Mouse (Mus musculus): Measurements from ENCODE around the gene Mgat1.
"Not testable (repeated sequence)": the region's sequence is repeated elsewhere in the genome, so short reads cannot be mapped to it uniquely, and the experiment has no call there.

The Mgat1 gene

DNA sequence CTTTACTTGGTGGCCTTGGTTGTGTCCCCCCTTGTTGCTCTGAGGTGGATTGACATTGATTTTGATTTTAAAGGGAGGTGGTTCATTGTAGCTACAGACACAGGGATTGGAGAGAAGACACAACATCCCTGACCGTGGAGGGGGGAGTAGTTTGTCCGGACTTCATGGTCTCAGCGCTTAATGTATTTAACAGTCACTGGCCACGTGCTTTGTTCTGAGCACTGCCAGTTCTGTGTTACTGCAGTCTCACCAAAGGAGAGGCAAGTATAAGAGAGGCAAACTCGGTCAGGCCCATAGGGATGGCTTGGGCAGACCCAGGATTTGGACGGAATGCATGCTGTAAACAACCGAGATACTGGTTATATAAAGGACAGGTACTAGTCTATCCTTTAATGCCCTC, 20.1 kb downstream of the Mgat1 start:
- DNase-seq (ENCODE audit: low read depth, low spot score), result no peak

DNA sequence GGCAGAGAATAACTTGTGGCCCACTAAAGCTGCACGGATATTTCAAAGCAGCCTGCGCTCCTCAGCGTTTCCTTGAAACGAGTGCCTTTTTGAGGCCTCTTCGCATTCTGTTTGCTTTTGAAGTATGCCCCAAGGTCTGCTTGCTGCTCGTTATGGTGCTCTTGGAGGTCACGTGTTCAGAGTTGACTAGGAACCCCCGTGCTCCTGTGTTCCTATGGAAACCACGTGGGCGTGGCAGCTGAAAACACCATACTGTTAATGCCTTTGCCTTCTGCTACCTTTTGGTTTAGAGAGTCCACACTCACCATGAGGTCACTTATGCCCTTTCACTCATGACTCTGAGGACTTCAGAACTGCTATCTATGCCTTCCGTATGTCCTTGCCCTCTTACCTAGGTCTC, 20.6 kb downstream of the Mgat1 start:
- no peak for DNase-seq (ENCODE audit: low read depth, low spot score)

DNA sequence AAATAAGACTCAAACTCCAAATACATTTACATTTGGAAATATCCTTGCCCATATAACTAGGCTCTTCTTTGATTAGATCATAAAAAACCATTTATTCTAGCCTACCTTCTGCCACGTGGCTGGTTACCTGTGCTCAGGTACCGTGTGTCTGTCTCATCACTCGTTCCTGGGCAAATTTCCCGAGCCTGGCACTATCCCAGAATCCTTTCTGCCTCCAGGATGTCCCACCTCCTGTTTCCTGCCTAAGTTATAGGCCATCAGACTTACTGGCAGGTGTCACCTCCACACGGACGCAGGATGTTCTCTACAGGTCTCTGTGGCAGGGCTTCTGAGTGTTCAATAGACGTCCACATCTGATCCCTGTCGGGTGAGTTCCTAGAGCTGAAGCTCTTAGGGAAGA, 21.1 kb downstream of the Mgat1 start:
- no peak for DNase-seq (ENCODE audit: low read depth, low spot score)

DNA sequence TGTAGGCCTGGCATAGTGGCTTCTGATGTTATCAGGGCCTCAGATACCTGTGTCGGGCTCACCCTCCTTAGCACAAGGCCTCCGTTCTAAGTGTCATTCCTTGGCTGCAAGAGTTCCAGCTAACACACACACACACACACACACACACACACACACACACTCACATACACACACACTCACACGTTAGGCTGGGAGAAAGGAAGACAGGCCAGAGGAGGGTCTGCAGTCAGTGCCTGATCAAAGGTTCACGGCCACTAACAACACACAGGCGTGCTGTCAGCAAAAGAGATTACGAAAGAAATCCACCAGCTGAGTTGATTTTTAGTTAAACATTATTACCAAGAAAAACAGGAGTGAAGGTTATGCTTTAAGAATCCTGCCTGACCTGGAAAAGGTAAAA, 22.7 kb downstream of the Mgat1 start:
- no peak for DNase-seq (ENCODE audit: low read depth, low spot score)

DNA sequence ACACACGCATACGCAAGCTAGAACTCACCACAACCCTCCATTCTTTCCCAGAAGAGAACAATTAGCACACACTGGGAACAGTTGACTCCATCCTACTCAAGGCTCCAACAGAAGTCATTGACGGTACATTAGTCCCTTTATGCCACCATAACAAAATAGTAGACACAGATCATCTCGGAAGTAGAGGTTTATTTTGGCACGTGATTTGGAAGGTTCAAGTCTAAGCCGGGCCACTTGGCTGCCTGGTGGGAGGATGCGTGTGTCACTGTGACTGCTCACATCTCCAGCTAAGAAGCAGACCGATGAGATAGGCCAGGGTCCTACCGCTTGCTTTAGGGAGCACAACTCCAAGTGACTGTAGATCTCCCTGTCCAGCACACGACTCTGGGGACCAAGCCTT, 23.3 kb downstream of the Mgat1 start:
- no peak for DNase-seq (ENCODE audit: low read depth, low spot score)

DNA sequence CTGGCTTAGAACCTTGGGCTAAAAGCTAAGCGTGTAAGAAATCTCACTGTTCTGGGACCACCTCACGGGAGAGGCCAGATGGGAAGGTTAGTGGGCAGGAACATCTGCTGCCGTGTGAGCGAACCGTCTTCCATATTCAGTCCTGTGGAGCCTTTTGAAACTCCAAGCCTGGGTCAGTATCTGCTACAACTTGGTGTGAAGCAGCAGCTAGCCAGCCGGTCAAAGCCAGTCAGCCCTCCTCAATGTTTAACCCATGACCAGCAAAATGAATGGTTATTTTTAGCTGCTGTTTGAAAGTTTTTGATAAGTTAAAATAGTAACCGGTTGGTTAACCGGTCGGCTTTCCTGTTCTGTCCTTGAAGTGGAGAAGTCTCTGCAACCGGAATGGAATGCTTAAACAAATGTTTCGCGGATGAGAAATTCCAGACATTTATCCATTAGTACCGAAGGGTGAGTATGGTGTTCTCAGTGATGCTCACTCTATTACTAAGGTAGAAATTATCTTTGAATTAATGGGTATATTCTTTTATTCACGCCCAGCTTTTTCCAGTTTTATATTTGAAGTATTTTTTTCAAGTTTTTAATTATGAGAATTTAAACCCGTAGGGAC, 24.1 kb downstream of the Mgat1 start:
- DNase-seq (ENCODE audit: low read depth, low spot score), result no peak

DNA sequence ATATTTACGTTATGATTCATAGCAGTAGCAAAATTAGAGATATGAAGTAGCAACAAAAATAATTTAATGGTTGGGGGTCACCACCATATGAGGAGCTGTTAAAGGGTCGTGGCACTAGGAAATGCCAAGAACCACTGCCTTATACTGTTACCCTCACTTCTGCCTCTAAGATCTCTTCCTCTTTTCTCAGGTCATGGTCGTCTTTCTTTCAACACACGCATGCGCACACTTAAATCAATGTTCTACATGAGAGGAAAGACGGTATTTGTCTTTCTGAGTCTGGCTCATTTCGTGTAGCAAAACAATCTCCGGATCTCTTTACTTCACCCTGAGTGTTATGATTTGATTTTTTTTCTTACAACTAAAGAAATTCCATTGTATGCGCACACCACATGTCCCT, 25.8 kb downstream of the Mgat1 start:
- DNase-seq (ENCODE audit: low read depth, low spot score), result no peak

DNA sequence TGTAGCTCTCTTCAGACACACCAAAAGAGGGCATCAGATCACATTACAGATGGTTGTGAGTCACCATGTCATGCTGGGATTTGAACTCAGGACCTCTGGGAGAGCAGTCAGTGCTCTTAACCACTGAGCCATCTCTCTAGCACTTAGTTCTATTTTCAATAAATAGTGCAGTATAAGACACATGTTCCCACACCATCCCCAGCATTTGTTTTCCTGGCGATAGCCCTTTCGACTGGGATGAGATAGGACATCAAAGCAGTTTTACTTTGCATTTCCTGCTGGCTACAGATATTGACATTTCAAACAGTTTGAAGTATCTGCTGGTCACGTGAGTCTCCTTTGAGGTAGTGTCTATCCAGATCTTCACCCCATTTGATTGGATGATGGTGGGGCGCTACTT, 26.4 kb downstream of the Mgat1 start:
- DNase-seq (ENCODE audit: low read depth, low spot score), result no peak

DNA sequence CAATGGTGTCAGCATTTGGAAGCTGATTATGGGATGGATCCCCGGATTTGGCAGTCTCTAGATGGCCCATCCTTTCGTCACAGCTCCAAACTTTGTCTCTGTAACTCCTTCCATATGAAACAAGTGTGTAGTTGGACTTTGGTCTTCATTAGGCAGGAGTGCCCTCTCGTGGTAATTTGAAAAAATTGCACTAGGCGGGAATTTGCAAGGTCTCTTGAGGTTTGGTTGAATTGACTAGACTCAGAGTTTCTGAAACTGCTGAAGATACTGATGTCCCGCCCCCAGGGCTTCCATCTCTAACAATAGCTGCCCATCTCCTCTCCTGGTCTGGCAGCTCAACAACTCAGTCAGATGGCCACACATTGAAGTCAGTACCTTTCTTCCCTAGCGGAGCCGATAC, 27.3 kb downstream of the Mgat1 start:
- DNase-seq (ENCODE audit: low read depth, low spot score), result no peak

DNA sequence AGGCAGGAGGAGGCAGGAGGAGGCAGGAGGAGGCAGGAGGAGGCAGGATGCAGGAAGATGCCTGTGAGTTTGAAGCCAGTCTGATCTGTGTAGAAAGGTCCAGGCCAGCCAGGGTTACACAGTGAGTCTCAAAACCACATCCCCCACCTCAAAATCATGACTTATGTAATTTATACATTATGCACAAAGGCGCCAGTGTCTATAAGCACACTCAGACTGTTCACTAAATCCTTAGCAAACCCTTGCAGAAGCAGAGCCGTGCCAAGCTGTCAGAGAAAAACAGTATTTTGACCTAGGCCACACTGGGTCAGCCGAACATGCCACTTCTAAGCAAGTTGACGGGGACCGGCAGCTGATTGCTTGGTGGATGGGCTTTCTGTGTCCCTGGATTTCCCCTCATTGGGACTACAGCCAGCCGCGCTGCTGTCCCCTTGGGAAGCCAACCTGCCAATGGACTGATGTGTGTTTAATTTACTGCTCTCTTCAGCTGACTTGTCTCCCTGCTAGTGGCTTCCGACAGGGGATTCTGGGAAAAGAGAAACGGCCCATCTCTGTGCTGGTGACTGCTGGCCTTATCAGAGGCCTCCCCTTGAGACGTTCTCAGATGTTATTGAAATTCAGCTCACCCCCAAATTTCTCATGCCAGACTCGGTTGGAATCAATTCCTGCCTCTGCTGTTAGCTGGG, 30.0 kb downstream of the Mgat1 start:
- no peak for DNase-seq (ENCODE audit: low read depth, low spot score)

DNA sequence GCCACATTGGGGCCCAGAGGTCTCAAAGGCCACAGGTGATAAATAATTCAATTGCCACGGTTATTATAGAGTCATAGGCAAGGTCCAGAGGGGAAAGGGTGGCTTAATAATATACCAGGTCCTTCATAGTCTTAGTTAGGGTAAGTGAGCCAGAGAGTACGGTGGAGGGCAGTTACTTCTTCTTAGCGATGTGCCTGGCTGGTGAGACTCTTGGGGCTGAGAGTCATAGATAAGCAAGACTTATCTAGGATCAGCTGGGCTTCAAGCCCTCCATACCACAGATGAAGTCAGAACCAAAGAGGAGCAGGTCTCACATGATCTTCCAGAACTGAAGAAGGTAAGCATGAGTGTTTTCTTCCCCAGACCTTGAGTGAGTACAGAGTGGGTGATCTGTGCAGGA, 34.2 kb downstream of the Mgat1 start, which contains the start of gene Olfr1393:
Gene Olfr1393, plus strand, starts transcription at position 83 of the 400 bp plus-strand sequence.
- DNase-seq (ENCODE audit: low read depth, low spot score), result no peak

DNA sequence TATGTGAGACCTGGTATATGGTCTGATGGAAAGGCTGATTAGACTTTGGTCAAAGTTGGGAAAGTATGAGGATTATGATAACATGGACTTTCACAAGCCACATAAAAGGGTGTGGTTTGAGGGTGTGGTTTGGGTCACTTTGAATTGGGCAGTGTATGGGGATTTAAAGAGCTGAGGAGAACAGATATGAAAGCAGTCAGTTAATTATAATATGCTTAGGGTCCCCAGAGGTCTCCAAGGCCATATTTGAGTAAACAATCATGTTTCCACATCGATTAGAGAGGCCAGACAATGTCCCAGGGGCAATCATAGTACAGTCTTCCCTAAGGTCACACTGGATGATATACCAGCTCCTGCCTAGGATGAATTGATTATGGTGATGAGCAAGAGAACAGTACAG, 41.0 kb downstream of the Mgat1 start, which contains the start of gene Olfr1392:
Gene Olfr1392, plus strand, starts transcription at position 301 of the 400 bp plus-strand sequence.
- DNase-seq (ENCODE audit: low read depth, low spot score), result not testable (repeated sequence)

DNA sequence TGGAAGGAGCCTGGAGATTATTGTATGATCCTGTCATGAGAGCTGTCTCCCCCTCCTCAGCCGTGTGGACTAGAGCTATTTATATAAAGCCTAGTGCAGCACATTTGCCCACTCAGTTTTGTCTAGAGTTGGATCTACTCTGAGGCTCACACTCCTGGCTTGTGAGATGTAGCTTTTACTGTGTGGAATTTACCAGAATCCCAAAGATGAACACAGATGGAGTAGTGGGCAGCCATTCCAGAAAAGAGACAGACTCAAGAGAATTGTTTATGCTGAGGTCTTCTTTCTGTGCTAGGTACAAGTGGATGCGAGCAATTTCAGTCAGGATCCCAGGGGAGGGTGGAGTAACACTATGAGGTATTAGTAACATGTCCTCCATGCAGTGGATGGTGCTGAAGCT, 43.3 kb downstream of the Mgat1 start:
- no peak for DNase-seq (ENCODE audit: low read depth, low spot score)

DNA sequence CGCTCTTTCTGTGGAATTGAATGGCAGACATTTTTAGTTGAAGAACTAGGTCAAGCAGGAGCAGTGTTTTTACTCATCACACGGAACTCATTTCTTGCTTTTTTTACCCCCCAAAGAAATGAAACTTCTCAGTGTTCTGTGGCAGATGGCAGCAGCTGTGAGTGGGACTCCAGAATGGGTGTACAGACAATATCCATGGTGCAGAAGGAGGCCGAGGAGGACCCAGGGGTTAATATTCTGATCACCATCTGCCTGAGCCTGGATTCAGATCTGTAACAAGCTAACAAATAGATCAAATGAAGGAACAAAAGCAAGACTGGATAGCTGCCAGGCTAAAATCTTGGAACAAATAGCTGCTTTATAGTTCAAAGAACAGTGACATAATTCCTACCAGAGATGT, 48.8 kb downstream of the Mgat1 start:
- DNase-seq (ENCODE audit: low read depth, low spot score), result no peak

DNA sequence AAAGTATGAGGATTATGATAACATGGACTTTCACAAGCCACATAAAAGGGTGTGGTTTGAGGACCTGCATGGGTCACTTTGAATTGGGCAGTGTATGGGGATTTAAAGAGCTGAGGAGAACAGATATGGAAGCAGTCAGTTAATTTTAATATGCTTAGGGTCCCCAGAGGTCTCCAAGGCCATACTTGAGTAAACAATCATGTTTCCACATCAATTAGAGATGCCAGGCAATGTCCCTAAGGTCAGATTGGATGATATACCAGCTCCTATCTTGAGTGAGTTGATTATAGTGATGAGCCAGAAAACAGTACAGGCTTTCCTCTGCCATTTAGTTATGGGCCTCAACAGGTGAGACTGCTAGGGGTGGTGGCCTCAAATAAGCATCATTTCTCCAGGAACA, 60.5 kb downstream of the Mgat1 start, which contains the start of gene Olfr10:
Gene Olfr10, plus strand, starts transcription at position 301 of the 400 bp plus-strand sequence.
- DNase-seq (ENCODE audit: low read depth, low spot score), result no peak

DNA sequence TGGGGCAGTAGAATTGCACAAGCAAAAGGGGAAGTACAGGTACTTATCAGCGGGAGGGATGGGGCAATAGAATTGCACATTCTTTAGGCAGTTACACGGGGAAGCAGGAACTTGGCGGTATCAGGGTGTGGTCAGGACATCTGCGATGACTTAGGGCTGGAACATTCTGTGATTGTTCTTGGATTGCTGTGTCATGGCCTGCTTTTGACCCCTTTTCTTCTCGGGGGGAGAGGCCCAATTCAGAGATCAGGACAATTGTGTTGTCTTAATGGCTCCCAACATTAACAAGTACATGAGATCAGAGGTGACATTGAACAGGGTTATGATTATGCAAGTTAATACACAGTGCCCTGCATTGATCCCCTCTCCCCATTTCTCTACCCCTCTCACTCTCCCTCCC, 64.6 kb downstream of the Mgat1 start:
- DNase-seq (ENCODE audit: low read depth, low spot score), result not testable (repeated sequence)
